Mouse (Mus musculus): ENCODE data around the gene 4931406C07Rik.

4931406C07Rik gene

GRCm38 (mm10) chr9:15239042-15239925 is 67.0 kb downstream of the 4931406C07Rik start, which contains the start of gene Vstm5:
Gene Vstm5, plus strand, starts transcription at chr9:15239045.
- peak; percentile 42 for DNase-seq (ENCODE audit: extremely low read depth, low read depth)

GRCm38 (mm10) chr9:15238297-15238990 is 67.8 kb downstream of the 4931406C07Rik start:
- DNase-seq (ENCODE audit: extremely low read depth, low read depth), result no peak

GRCm38 (mm10) chr9:15237516-15238296 is 68.5 kb downstream of the 4931406C07Rik start:
- no peak for DNase-seq (ENCODE audit: extremely low read depth, low read depth)

GRCm38 (mm10) chr9:15235986-15236385 is 70.3 kb downstream of the 4931406C07Rik start:
- DNase-seq (ENCODE audit: extremely low read depth, low read depth), result no peak

GRCm38 (mm10) chr9:15233604-15234003 is 72.6 kb downstream of the 4931406C07Rik start:
- no peak for DNase-seq (ENCODE audit: extremely low read depth, low read depth)

All from MEL-GATA-1-ER (cell line).